Mouse (Mus musculus): ENCODE measurements around the gene Mast4.
"Not testable (repeated sequence)": the region's sequence is repeated elsewhere in the genome, so short reads cannot be mapped to it uniquely, and the experiment has no call there.

The Mast4 gene

DNA sequence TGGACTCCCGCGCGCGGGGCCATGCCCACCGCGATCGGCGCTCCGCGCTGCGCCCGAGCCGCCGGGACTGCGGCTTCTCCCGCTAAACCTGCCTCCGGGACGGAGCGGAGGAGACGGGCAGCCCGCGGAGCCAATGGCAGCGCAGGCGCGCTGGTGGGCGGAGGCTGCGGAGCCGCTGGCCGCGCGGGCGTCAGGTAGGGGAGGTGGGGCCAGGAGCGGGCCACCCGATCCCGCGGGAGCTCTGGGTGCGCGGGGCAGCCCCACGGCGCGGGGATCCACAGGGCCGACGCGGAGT, at the start of gene Mast4:
Gene Mast4 (minus strand): TSS at position 106 of the 295 bp plus-strand sequence.
- no peak for DNase-seq (ENCODE audit: extremely low spot score, low read depth, low spot score)

DNA sequence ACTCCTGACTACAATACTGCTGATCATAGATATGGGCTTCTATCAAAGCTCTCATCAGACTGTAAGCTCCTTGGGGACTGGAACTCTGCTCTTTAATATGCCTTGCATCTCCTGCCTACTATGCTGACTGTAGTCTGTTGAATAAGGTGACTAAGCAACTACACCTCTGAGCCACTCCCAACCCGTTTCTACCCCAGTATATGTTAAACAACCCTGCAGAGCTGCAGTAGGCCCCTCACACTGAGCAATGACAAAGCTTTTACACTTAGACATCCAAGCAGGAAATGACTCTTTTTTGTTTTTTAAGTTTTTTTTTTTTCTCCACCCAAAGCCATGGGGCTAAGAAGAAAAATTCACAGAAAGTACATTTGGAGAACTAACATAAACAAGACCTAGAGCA, 40.2 kb upstream of the Mast4 start:
- DNase-seq (ENCODE audit: extremely low spot score, low read depth, low spot score): no peak

DNA sequence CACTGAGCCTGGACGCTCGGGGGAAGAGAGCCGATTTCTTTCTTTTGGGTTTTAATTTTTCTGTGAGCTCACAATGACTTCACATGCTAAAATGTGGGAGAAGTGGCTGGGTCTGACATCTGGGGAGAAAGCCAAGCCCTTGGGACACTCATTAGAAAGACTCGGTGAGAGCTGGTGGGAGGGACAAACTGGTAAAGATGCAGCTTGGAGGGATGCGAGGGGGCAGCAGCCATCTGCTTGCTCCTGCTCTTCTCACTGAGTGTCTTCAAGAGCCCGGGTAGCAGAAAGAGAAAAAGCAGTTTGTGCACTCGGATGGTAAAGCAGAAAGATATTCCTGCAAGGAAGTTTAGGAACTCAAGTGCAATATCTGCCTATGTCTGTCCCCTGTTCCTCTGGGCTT, 34.9 kb upstream of the Mast4 start:
- no peak for DNase-seq (ENCODE audit: extremely low spot score, low read depth, low spot score)

DNA sequence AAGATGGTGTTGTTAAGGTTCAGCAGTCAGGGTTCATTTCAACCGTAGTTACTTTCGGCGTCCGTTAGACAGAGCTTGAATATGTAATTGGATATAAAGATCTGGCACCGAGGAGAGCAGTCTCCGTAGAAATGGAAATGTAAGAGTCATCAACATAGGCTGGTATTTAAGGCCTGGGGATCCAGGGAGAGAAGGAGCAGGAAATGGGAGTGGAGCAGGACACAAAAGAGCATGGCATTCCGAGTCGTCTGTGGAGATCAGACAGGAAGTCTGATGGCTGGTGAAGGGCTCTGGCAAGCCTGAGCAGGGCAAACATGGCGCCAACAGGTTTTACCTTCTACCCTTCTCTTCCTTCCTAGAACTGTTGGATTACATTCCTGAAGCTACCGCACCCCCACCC, 28.9 kb upstream of the Mast4 start:
- DNase-seq (ENCODE audit: extremely low spot score, low read depth, low spot score): no peak

DNA sequence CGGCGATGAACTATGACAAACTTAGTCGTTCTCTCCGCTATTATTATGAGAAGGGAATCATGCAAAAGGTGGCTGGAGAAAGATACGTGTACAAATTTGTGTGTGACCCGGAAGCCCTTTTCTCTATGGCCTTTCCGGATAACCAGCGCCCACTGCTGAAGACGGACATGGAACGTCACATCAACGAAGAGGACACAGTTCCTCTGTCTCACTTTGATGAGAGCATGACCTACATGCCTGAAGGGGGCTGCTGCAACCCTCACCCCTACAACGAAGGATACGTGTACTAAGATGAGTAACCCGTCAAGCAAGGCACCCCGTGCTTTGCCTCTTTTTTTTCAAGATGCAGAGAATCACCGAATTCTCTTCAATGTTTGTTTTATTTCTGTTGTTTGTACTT, 23.1 kb upstream of the Mast4 start:
- not testable (repeated sequence) for DNase-seq (ENCODE audit: extremely low spot score, low read depth, low spot score)

DNA sequence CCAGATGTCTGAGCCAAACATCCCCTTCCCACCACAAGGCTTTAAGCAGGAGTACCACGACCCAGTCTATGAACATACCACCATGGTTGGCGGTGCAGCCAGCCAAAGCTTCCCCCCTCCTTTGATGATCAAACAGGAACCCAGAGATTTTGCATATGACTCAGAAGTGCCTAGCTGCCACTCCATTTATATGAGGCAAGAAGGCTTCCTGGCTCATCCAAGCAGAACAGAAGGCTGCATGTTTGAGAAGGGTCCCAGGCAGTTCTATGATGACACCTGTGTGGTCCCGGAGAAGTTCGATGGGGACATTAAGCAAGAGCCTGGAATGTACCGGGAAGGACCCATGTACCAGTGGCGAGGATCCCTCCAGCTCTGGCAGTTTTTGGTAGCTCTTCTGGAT, 22.6 kb upstream of the Mast4 start:
- DNase-seq (ENCODE audit: extremely low spot score, low read depth, low spot score): not testable (repeated sequence)

DNA sequence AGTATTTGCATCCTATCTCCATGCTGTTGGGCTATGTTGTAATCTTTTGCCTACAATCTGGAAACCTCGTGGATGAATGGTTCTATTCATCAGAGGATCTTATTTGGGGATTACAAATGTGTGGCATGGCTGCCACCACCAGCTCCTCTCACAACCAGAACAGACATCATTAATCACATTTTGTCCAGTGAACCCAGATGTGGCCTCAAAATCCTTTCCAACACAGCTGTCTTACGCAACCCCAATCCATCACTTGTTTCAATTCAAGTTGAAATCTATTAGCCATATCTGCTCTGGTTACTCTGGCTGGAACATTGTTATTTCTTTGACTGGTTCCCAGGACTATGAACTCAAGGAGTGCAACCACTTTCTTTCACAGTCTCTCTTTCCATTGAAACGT, 20.4 kb upstream of the Mast4 start:
- DNase-seq (ENCODE audit: extremely low spot score, low read depth, low spot score): no peak

DNA sequence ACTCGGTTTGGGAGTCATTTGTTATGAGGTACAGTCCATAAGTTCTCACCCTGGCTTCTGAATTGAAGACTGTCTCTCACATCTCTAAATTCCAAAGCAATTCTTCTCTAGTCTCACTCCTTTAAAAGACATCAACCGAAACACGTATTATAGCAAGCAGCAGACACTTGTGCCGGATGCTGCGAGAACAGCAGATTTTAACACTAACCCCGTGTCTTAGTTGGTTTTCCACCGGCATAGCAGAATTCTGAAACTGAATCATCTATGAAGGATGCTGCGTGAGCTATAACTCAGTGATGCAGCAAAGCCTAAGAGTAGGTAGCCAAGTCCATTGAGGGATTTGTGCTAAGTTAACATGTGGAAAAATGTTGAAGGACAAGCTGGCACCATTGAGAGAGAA, 10.5 kb upstream of the Mast4 start:
- DNase-seq (ENCODE audit: extremely low spot score, low read depth, low spot score): no peak

DNA sequence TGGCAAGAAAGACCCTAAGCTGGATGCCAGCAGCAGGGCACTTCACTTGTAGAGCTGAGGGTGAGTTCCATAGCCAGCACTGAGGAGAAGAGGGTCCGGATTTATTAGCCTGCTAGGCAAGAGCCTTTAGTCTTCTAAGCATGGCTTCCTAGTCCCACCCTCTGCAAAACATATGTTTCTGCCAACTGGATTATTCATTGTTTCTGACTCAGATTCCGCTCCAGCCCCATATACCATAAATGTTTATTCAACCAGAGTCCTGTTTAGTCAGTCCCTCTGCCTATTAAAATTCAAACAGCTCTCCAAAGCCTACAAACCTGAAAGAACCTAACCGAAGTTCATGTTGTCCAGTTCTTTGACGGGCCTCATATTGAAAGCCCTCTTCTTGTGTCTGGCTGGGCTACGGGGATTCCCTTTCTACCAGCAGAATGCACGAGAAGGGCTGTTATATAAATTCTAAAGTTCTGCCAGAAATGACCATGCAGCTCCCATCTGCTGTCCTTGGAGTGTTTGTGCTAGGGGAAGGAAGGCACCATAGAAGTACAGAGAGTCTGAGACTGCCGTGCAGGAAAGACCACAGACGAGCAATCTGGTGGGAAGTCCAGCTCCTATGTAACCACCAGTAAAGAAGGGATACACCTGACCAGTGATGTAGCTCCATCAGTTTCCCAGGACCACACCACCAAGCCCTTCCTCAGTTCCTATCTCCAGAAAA, 9.9 kb upstream of the Mast4 start:
- no peak for DNase-seq (ENCODE audit: extremely low spot score, low read depth, low spot score)

DNA sequence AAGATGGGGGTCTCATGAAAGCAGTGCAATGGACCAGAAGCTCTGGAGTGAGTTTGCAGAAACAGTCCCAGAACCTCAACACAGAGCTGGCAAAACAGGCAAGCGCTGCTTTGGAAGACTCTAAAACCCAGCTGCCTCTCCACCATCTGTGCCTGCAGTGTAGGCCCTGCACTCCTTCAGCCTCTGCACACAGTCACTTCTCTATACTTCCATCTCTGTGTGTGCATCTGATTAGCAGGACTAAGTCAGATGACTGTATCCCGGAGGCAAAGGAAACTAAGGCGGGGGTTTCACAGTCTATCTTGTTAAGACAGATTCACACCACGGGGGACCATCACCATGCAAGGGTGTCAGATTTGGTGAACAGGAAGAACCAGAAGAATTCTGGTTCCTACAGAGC, 6.7 kb upstream of the Mast4 start:
- no peak for DNase-seq (ENCODE audit: extremely low spot score, low read depth, low spot score)

DNA sequence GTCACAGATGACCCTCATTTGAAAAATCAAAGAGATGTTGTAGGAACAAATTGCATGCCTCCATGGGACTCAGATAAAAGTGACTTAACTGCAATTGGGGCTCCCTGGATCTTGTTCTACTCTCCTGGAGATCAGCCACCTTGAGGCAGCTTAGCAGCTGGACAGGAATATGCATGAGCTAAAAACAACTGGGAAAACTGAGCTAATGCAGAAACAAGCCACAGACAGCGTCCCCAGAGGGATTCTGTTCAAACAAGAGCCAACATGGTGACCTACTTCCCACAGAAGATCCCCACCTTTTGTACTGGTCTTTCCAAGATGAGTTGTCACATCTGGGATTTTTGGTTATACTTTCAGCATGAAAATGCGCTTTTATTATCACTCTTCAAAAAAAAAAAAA, 4.3 kb upstream of the Mast4 start:
- DNase-seq (ENCODE audit: extremely low spot score, low read depth, low spot score): no peak

DNA sequence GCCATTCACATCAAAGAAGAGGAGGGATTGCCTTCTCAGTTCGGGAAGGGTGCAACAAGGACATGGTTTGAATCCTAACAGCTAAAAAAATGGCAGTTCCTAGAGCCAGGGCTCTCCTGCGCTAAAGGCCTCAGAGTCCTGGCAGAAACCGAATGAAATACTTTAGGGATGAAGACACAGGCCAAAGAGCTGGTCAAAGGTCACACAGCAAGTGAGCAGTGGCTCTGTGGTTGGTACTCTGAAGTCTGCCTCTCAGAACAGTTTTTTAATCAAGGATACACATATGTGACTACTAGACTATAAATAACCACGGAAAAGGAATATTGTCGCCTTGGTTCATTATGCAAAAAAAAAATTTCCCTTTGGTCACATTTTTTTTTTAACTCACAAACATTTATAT, 1.9 kb upstream of the Mast4 start:
- no peak for DNase-seq (ENCODE audit: extremely low spot score, low read depth, low spot score)

DNA sequence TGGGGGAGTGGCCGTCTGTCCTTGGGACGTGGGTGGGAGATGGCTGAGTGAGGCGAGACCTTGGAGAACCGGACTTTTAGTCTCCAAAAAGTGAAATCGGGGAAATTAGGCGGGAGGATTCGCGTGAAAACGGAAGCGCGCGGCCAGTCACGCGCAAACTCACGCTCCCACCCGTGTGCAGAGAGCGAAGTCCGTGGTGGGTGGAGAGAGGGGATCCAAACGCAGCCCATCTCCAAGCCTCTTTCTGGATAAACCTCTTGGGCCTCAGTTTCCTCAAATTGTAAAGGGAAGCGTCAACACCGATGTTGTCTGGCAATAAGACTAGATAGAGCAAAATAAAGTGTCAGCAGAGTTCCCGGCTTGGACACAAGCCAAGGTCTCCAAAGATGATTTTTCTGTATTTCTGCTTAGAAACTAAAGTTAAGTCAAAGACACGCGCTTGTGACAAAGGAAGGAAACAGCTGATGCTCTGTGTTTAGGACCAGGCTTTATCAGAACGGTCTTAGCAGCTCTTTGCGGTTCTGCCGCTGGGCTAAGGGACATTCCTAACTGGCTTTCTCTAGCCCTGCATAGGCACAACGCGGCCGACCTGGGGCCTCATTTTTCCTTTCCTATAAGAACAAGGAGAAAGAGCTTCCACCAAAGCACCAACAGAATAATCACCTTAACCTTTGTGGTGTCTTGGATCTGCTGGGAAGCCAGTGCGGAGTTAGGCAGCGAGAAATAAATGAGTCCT, 594 bp upstream of the Mast4 start:
- DNase-seq (ENCODE audit: extremely low spot score, low read depth, low spot score): no peak

DNA sequence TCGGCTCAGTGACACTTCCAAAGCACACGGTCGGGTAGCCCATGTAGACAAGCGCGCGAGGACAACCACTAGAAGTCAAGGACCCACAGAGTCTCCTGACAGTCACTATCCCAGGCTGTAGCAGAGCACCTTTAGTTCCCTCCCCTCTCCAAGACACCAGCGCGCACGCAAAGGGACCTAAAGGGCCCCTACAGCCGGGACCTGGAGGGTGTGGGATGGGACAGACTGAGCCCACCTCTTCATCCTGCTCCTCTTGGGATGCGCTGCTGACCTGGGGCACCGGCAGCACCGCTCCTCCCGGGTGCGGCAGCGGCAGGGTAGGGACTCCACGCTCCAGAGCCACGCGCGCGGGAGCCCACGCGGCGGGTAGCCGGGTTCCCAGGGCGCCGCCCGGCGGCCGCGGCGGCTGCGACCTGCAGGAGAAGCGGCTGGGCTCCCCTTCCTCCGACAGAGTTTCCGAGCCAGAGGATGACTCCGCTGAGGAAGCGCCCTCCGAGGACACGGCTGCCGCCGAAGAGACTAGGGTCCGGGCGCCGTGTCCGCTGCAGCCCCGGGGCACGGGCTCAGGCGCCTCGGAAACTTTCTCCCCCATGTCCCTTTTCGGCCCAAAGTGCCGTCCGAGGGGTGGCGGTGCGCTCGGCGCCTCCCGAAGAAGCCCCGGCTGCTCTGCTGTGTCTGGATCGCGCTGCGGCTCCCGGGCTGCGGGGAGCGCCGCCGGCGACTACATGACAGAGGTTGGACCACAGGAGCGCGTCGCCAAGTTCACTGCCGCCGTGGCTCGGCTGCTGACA, 501 bp downstream of the Mast4 start:
- no peak for DNase-seq (ENCODE audit: extremely low spot score, low read depth, low spot score)

DNA sequence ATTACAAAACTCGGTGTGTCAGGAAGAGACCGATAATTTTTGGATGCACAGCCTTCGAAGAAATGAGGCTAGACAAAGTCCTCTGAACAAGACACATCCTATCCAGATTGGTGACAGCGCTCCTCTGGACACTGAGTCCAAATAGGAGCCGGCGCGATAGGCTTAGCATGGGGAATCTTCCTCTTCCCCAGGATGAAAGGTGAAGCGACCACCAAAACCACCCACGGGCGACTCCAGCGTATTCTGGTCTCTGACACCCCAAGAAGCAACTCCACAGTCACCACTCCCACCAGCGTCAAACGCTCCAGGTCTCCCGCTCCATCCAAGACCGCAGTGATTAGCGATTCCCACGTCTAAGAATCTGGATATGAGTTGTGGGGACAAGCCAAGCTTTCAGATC, 1.1 kb downstream of the Mast4 start:
- no peak for DNase-seq (ENCODE audit: extremely low spot score, low read depth, low spot score)

DNA sequence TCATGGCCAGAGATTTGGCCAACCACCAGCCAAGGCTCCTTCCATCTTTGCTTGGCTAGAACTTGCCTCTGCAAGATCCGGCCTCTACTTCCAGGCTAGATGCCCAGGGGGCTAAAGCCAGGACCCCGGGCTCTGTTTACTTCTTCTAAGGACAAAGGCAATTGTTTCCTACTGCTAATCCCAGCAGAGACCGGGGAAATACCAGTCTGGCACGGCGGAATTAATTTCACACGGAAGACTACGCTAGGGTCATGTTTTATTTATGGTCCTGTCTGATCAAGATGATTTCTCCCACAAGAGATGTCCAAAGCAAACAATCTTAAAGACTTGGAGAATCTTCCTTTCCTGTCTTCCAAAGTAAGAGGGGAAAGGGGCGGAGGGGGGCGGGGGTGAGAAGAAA, 1.6 kb downstream of the Mast4 start:
- no peak for DNase-seq (ENCODE audit: extremely low spot score, low read depth, low spot score)

DNA sequence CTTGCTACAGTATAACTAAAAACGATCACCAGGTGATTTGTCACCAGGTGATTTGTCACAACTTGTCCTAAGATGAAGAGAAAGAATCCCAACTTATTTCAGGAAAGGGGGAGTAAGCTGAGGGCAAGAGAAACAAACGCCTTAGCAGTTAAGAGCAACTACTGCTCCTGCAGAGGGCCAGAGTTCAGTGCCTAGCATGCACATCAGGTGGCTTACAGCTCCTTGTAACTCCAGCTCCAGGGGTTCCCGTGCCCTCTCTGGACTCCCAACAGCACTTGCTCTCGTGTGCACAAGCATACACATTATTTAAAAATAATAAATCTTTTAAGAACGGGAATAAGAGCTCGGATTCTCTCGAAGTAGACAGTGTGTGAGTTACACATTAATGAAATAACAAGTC, 3.2 kb downstream of the Mast4 start:
- DNase-seq (ENCODE audit: extremely low spot score, low read depth, low spot score): no peak

DNA sequence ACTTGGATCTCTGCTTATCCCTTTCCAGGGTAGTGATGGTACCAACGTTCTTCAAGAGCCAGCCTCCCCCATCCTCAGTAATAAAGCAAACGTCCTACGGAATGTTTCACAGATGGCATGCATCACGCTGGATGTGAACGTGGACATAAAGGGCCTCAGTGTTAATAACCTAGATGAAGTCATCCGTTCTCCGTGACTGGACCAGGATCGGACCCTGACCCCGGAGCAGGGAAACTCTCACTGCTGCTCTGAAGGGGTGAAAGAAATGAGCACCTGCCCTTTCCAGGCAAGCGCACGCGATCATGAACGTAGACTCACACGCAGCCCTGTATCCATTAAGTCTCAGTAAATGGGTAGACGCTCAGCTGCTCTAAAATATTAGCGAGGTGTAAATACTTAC, 6.0 kb downstream of the Mast4 start:
- no peak for DNase-seq (ENCODE audit: extremely low spot score, low read depth, low spot score)

DNA sequence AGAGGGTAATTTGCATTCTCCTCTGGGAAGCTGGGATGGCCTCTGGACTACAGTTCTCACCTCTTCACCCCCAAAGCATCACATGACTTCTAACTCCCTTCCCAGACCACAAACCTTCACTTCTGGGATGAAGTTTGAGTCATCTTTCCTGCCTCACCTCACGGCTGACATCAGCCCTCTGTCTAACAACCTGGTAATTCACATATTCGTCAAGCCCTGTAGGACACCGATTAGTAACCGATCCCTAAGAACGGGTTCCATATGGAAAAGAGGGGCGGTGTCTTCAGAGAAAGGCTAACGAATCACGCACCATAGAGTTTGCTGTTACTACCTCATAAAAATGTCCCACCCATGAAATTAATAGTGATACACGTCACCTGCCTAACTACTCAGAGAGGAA, 6.5 kb downstream of the Mast4 start:
- no peak for DNase-seq (ENCODE audit: extremely low spot score, low read depth, low spot score)

DNA sequence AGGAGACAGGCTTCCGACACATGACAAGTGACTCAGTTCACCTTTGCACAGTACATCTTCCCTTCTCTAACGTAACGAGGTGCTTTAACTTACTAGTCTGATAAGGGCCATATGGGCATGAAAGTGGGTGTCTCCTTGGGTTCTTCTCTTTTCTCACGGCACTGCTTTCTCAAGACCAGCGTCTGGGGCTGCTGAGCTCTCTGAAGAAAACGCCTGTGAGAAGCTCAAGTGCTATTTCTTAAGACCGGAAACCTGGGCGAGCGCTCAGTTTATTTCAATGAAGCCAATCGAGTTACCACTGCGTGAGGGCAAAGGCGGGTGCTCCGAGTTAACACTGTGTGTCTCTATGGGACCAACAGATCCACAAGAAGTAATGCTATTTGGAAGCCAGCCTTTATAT, 8.1 kb downstream of the Mast4 start:
- DNase-seq (ENCODE audit: extremely low spot score, low read depth, low spot score): no peak

DNA sequence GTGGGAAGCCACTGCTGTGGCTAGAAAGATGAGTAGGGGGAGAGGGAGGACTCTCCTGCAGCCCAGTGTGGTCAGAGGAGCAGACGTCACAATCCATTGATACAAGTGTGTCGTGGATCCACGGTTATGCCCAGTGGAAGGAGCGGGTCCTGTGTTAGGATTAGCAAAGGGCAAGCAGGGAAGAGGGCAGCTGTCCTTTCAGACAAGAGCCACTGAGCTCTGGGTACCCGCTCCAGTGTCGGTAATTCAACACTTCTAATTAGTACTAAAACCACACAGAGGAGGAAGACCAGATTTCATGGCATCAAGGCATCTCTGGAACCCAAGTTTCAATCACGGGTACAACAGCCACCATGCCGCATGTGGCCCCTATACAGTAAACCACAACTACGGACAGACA, 14.4 kb downstream of the Mast4 start:
- DNase-seq (ENCODE audit: extremely low spot score, low read depth, low spot score): no peak

DNA sequence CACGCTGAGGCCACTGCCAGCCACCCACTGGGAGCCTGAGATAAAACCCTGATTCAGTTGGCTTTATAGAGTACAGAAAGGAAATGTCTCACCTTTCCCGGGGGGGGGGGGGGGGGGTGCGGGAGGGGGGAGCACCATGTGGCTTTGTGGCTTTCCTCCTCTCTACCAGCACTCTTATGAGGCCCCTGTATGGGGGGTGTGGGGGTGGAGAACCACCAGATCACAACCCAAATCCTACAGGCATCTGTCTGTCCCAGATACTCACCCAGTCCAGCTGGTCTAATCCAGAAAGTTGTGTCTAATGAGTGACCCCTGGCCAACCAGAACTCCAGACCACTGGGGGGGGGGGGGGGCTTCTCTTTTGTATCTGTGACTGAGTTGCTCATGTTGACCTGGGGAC, 15.0 kb downstream of the Mast4 start:
- DNase-seq (ENCODE audit: extremely low spot score, low read depth, low spot score): no peak
